In genomic region chr16:11670971-11671310, GRCm38 (mm10) we compare ENCODE assay signal across 11 mouse cellular contexts.
DNase-seq lines count a peak whose midpoint lies in the region; ATAC-seq lines count a peak whose summit lies in the region.
"Had no signal": no experiment of that assay in that cellular context is flagged by ENCODE, and none has a peak within 500 bp of the region (broad histone marks: within the 10 kb centered on the region; RNA-seq: fewer than 3 reads in every experiment).

No protein-coding gene starts in this region.

- no peak for ATAC-seq in heart, embryonic 15.5 days (replicated peaks; ENCODE audit: insufficient number of reproducible peaks, insufficient read depth, low FRiP score, low read depth)
- ATAC-seq in neural tube, embryonic 15.5 days (ENCODE audit: low FRiP score), result peak; percentile 63; the same call in 1 of the 2 replicates

- no peaks in the 10 kb centered on the region for H3K27me3 ChIP-seq in heart, embryonic 15.5 days
- no peaks in the 10 kb centered on the region for H3K27me3 ChIP-seq in neural tube, embryonic 15.5 days (replicated peaks)
- H3K27me3 ChIP-seq: embryonic facial prominence, embryonic 15.5 days; liver, embryonic 15.5 days had no signal

- no peaks in the 10 kb centered on the region for H3K9me3 ChIP-seq in heart, embryonic 15.5 days (replicated peaks)
- H3K9me3 ChIP-seq in neural tube, embryonic 15.5 days (replicated peaks), result no peaks in the 10 kb centered on the region
- H3K9me3 ChIP-seq: embryonic facial prominence, embryonic 15.5 days; liver, embryonic 15.5 days had no signal

- no peaks in the 10 kb centered on the region for H3K36me3 ChIP-seq in heart, embryonic 15.5 days
- no peaks in the 10 kb centered on the region for H3K36me3 ChIP-seq in neural tube, embryonic 15.5 days
- H3K36me3 ChIP-seq: embryonic facial prominence, embryonic 15.5 days; liver, embryonic 15.5 days had no signal

- no peak overlapping the region for H3K4me3 ChIP-seq in heart, embryonic 15.5 days
- no peak overlapping the region for H3K4me3 ChIP-seq in neural tube, embryonic 15.5 days (replicated peaks)
- H3K4me3 ChIP-seq: embryonic facial prominence, embryonic 15.5 days; liver, embryonic 15.5 days; myocyte had no signal

- peak; percentile 66 to 75 for DNase-seq in adrenal gland, adult (ENCODE audit: inconsistent age in 2 of 2, low spot score in 1 of 2)
- no peak for DNase-seq in adrenal gland, postnatal 4 days (ENCODE audit: low spot score in 2 of 2)
- peak; percentile 80 for DNase-seq in left cerebral cortex, postnatal 4 days
- no peak for DNase-seq in left cerebral cortex, postnatal 14 days (ENCODE audit: low spot score in 2 of 2)
- no peak for DNase-seq in kidney, postnatal 4 days
- DNase-seq in thymus, postnatal 36 days, result no peak

- H3K9ac ChIP-seq in heart, embryonic 15.5 days, result no peak overlapping the region
- H3K9ac ChIP-seq in neural tube, embryonic 15.5 days (replicated peaks), result no peak overlapping the region
- H3K9ac ChIP-seq: embryonic facial prominence, embryonic 15.5 days; liver, embryonic 15.5 days had no signal

- intact Hi-C loops in left cerebral cortex, postnatal 4 days (cut with DNase I), result no loop called here
- intact Hi-C loops in left cerebral cortex, postnatal 14 days (cut with DNase I), result no loop called here

- no peak overlapping the region for H3K4me2 ChIP-seq in heart, embryonic 15.5 days
- H3K4me2 ChIP-seq in neural tube, embryonic 15.5 days, result no peak overlapping the region
- H3K4me2 ChIP-seq: embryonic facial prominence, embryonic 15.5 days; liver, embryonic 15.5 days had no signal

- H3K4me1 ChIP-seq in heart, embryonic 15.5 days (replicated peaks), result peaks cover 11% of the 10 kb centered on the region; the same call in 1 of the 2 replicates
- no peaks in the 10 kb centered on the region; the same call in 1 of the 2 replicates for H3K4me1 ChIP-seq in neural tube, embryonic 15.5 days
- H3K4me1 ChIP-seq: liver, embryonic 15.5 days had no signal

- 23% methylated on average over 6 of the region's 6 CpGs for WGBS in heart, embryonic 15.5 days
- WGBS in neural tube, embryonic 15.5 days, result 53% methylated on average over 6 of the region's 6 CpGs

- peak overlapping the region; percentile 4 for H3K27ac ChIP-seq in heart, embryonic 15.5 days
- 0 out of 2 replicates have a peak overlapping the region, but pooled peaks have one; percentile 51 for H3K27ac ChIP-seq in neural tube, embryonic 15.5 days (replicated peaks)
- H3K27ac ChIP-seq: embryonic facial prominence, embryonic 15.5 days; liver, embryonic 15.5 days had no signal

Comparison
In these comparisons a context has a peak if more than half of its experiments do, and no peak if none do; other contexts are left out.
1. DNase-seq: peak in adrenal gland, adult (2 of 2) and left cerebral cortex, postnatal 4 days (single experiment); none in adrenal gland, postnatal 4 days (0 of 2), left cerebral cortex, postnatal 14 days (0 of 2), kidney, postnatal 4 days (0 of 2) and thymus, postnatal 36 days (0 of 2).